Mouse (Mus musculus): ENCODE results near the gene Nt5c3b.

Nt5c3b gene

GRCm38 (mm10) chr11:100379311-100379710 is 62.3 kb downstream of the Nt5c3b start:
- no peak for DNase-seq (ENCODE audit: low spot score in 2 of 2)

GRCm38 (mm10) chr11:100378446-100378845 is 63.2 kb downstream of the Nt5c3b start:
- DNase-seq (ENCODE audit: low spot score in 2 of 2): no peak

GRCm38 (mm10) chr11:100377989-100378388 is 63.6 kb downstream of the Nt5c3b start:
- no peak for DNase-seq (ENCODE audit: low spot score in 2 of 2)

- DNase-seq (ENCODE audit: low spot score in 2 of 2): no peak
Measured at GRCm38 (mm10) chr11:100376746-100377389, 64.7 kb downstream of the Nt5c3b start.

- no peak for DNase-seq (ENCODE audit: low spot score in 2 of 2)
Measured at GRCm38 (mm10) chr11:100376005-100376404, 65.6 kb downstream of the Nt5c3b start.

GRCm38 (mm10) chr11:100375127-100375526 is 66.5 kb downstream of the Nt5c3b start:
- no peak for DNase-seq (ENCODE audit: low spot score in 2 of 2)

Data from frontal cortex, postnatal 25 days (tissue).